Mouse (Mus musculus): ENCODE data around the gene Clcn1. TPM values are rescaled to one million over a fixed set of nuclear protein-coding genes. Genes with fewer than 3 reads are reported as not detected.

Gene Clcn1
- total and polyA plus RNA-seq, 2 experiments from 2014 or later = 0.04 to 0.64 TPM

GRCm38 (mm10) chr6:42330946-42331345 is 44.5 kb downstream of the Clcn1 start:
- Histone ChIP-seq H3K4me1 (ENCODE audit: control insufficient read depth, insufficient read depth) (no peaks in the 10 kb centered on the region), H3K36me3 (replicated peaks; ENCODE audit: control insufficient read depth, insufficient read depth, low read length) (no peaks in the 10 kb centered on the region), H3K27me3 (ENCODE audit: control insufficient read depth, insufficient read depth, low read length) (no peaks in the 10 kb centered on the region), H3K4me3 (ENCODE audit: low read depth, low read length) (no peak overlapping the region), H3K9me3 (replicated peaks; ENCODE audit: control insufficient read depth, low read length) (no peaks in the 10 kb centered on the region), H3K4me2 (ENCODE audit: low read depth, low read length) (no peak overlapping the region), H3K9ac (replicated peaks; ENCODE audit: low read depth, low read length) (no peak overlapping the region), H3K27ac (ENCODE audit: low read depth) (no peak overlapping the region)
- ATAC-seq (ENCODE audit: insufficient read depth, low read depth) (no peak), DNase-seq (ENCODE audit: low spot score) (no peak)
- TF ChIP-seq CTCF (IDR thresholded peaks at IDR 0.05; ENCODE audit: low read depth) (no peak), EP300 (IDR thresholded peaks at IDR 0.05; ENCODE audit: low read depth) (no peak)
- WGBS = 89% methylated on average over 3 of the region's 3 CpGs

GRCm38 (mm10) chr6:42339189-42339588 is 52.7 kb downstream of the Clcn1 start:
- no peak overlapping the region for H3K4me3 ChIP-seq (ENCODE audit: low read depth, low read length)
- ATAC-seq (ENCODE audit: insufficient read depth, low read depth) = no peak
- no peak for TF ChIP-seq CTCF (IDR thresholded peaks at IDR 0.05; ENCODE audit: low read depth)
- TF ChIP-seq EP300 (IDR thresholded peaks at IDR 0.05; ENCODE audit: low read depth) = no peak
- no peaks in the 10 kb centered on the region for H3K27me3 ChIP-seq (ENCODE audit: control insufficient read depth, insufficient read depth, low read length)
- no peak overlapping the region for H3K27ac ChIP-seq (ENCODE audit: low read depth)
- no peaks in the 10 kb centered on the region for H3K36me3 ChIP-seq (replicated peaks; ENCODE audit: control insufficient read depth, insufficient read depth, low read length)
- H3K4me2 ChIP-seq (ENCODE audit: low read depth, low read length) = no peak overlapping the region
- H3K9ac ChIP-seq (replicated peaks; ENCODE audit: low read depth, low read length) = no peak overlapping the region
- H3K9me3 ChIP-seq (replicated peaks; ENCODE audit: control insufficient read depth, low read length) = no peaks in the 10 kb centered on the region
- no peaks in the 10 kb centered on the region for H3K4me1 ChIP-seq (ENCODE audit: control insufficient read depth, insufficient read depth)
- WGBS = 76% methylated on average over 2 of the region's 2 CpGs
- no peak for DNase-seq (ENCODE audit: low spot score)

GRCm38 (mm10) chr6:42339981-42340380 is 53.5 kb downstream of the Clcn1 start:
- 59% methylated on average over 5 of the region's 5 CpGs for WGBS
- Histone ChIP-seq H3K9me3 (replicated peaks; ENCODE audit: control insufficient read depth, low read length) (no peaks in the 10 kb centered on the region), H3K9ac (replicated peaks; ENCODE audit: low read depth, low read length) (no peak overlapping the region), H3K36me3 (replicated peaks; ENCODE audit: control insufficient read depth, insufficient read depth, low read length) (no peaks in the 10 kb centered on the region), H3K4me2 (ENCODE audit: low read depth, low read length) (no peak overlapping the region), H3K4me1 (ENCODE audit: control insufficient read depth, insufficient read depth) (no peaks in the 10 kb centered on the region), H3K27me3 (ENCODE audit: control insufficient read depth, insufficient read depth, low read length) (no peaks in the 10 kb centered on the region), H3K4me3 (ENCODE audit: low read depth, low read length) (no peak overlapping the region), H3K27ac (ENCODE audit: low read depth) (no peak overlapping the region)
- DNase-seq (ENCODE audit: low spot score) (no peak), ATAC-seq (ENCODE audit: insufficient read depth, low read depth) (no peak)
- TF ChIP-seq CTCF (IDR thresholded peaks at IDR 0.05; ENCODE audit: low read depth) (no peak), EP300 (IDR thresholded peaks at IDR 0.05; ENCODE audit: low read depth) (no peak)

- WGBS = 50% methylated on average over 1 of the region's 1 CpGs
- Histone ChIP-seq H3K9me3 (replicated peaks; ENCODE audit: control insufficient read depth, low read length) (no peaks in the 10 kb centered on the region), H3K4me3 (ENCODE audit: low read depth, low read length) (no peak overlapping the region), H3K27ac (ENCODE audit: low read depth) (no peak overlapping the region), H3K27me3 (ENCODE audit: control insufficient read depth, insufficient read depth, low read length) (no peaks in the 10 kb centered on the region), H3K36me3 (replicated peaks; ENCODE audit: control insufficient read depth, insufficient read depth, low read length) (no peaks in the 10 kb centered on the region), H3K4me1 (ENCODE audit: control insufficient read depth, insufficient read depth) (no peaks in the 10 kb centered on the region), H3K4me2 (ENCODE audit: low read depth, low read length) (no peak overlapping the region), H3K9ac (replicated peaks; ENCODE audit: low read depth, low read length) (no peak overlapping the region)
- no peak for ATAC-seq (ENCODE audit: insufficient read depth, low read depth)
- DNase-seq (ENCODE audit: low spot score) = no peak
- no peak for TF ChIP-seq CTCF (IDR thresholded peaks at IDR 0.05; ENCODE audit: low read depth)
- TF ChIP-seq EP300 (IDR thresholded peaks at IDR 0.05; ENCODE audit: low read depth) = no peak
Measured at GRCm38 (mm10) chr6:42342171-42342570, 55.7 kb downstream of the Clcn1 start.

- TF ChIP-seq EP300 (IDR thresholded peaks at IDR 0.05; ENCODE audit: low read depth) = no peak
- no peak for TF ChIP-seq CTCF (IDR thresholded peaks at IDR 0.05; ENCODE audit: low read depth)
- H3K36me3 ChIP-seq (replicated peaks; ENCODE audit: control insufficient read depth, insufficient read depth, low read length) = no peaks in the 10 kb centered on the region
Measured at GRCm38 (mm10) chr6:42343361-42344120, 57.1 kb downstream of the Clcn1 start.

GRCm38 (mm10) chr6:42344255-42344654 is 57.8 kb downstream of the Clcn1 start:
- Histone ChIP-seq H3K27ac (ENCODE audit: low read depth) (peak overlapping the region; percentile 73; the same call in 1 of the 2 replicates), H3K4me1 (ENCODE audit: control insufficient read depth, insufficient read depth) (no peaks in the 10 kb centered on the region), H3K4me2 (ENCODE audit: low read depth, low read length) (no peak overlapping the region), H3K9ac (replicated peaks; ENCODE audit: low read depth, low read length) (no peak overlapping the region), H3K4me3 (ENCODE audit: low read depth, low read length) (no peak overlapping the region), H3K36me3 (replicated peaks; ENCODE audit: control insufficient read depth, insufficient read depth, low read length) (no peaks in the 10 kb centered on the region), H3K27me3 (ENCODE audit: control insufficient read depth, insufficient read depth, low read length) (no peaks in the 10 kb centered on the region), H3K9me3 (replicated peaks; ENCODE audit: control insufficient read depth, low read length) (no peaks in the 10 kb centered on the region)
- no peak for TF ChIP-seq CTCF (IDR thresholded peaks at IDR 0.05; ENCODE audit: low read depth)
- TF ChIP-seq EP300 (IDR thresholded peaks at IDR 0.05; ENCODE audit: low read depth) = no peak
- ATAC-seq (ENCODE audit: insufficient read depth, low read depth) (no peak), DNase-seq (ENCODE audit: low spot score) (no peak)
- 81% methylated on average over 1 of the region's 1 CpGs for WGBS

More at GRCm38 (mm10) chr6:42343361-42344120, 57.1 kb downstream of the Clcn1 start:
- H3K27me3 ChIP-seq (ENCODE audit: control insufficient read depth, insufficient read depth, low read length) = no peaks in the 10 kb centered on the region
- 69% methylated on average over 9 of the region's 9 CpGs for WGBS
- no peaks in the 10 kb centered on the region for H3K4me1 ChIP-seq (ENCODE audit: control insufficient read depth, insufficient read depth)
- no peak overlapping the region for H3K9ac ChIP-seq (replicated peaks; ENCODE audit: low read depth, low read length)
- no peak for DNase-seq (ENCODE audit: low spot score)
- ATAC-seq (ENCODE audit: insufficient read depth, low read depth) = no peak
- no peaks in the 10 kb centered on the region for H3K9me3 ChIP-seq (replicated peaks; ENCODE audit: control insufficient read depth, low read length)
- H3K4me2 ChIP-seq (ENCODE audit: low read depth, low read length) = no peak overlapping the region
- peak overlapping the region; percentile 73; the same call in 1 of the 2 replicates for H3K27ac ChIP-seq (ENCODE audit: low read depth)
- H3K4me3 ChIP-seq (ENCODE audit: low read depth, low read length) = no peak overlapping the region
